Mouse (Mus musculus) ES-Bruce4 (cell line): ENCODE measurements around the gene Ap1b1.

Source experiments
- CTCF ChIP-seq: IDR thresholded peaks from one replicate; pipeline ENCODE4 v1.8.1; 2011; ENCODE audit warnings: low read depth, low read length
- EP300 ChIP-seq: IDR thresholded peaks from 2 replicates; pipeline ENCODE4 v1.6.1; 2011; ENCODE audit warnings: low read depth, low read length; ENCODE audit not compliant: insufficient read depth
- POLR2A ChIP-seq: IDR thresholded peaks from one replicate; pipeline ENCODE4 v1.8.1; 2011; ENCODE audit warnings: low read length; ENCODE audit not compliant: insufficient read depth

- TF ChIP-seq CTCF (no peak), POLR2A (no peak), EP300 (no peak)
These were observed 29.7 kb downstream of the Ap1b1 start for GRCm38 (mm10) chr11:5016286-5016685.
